ENCODE assay signal across 7 mouse cellular contexts in the genomic region with DNA sequence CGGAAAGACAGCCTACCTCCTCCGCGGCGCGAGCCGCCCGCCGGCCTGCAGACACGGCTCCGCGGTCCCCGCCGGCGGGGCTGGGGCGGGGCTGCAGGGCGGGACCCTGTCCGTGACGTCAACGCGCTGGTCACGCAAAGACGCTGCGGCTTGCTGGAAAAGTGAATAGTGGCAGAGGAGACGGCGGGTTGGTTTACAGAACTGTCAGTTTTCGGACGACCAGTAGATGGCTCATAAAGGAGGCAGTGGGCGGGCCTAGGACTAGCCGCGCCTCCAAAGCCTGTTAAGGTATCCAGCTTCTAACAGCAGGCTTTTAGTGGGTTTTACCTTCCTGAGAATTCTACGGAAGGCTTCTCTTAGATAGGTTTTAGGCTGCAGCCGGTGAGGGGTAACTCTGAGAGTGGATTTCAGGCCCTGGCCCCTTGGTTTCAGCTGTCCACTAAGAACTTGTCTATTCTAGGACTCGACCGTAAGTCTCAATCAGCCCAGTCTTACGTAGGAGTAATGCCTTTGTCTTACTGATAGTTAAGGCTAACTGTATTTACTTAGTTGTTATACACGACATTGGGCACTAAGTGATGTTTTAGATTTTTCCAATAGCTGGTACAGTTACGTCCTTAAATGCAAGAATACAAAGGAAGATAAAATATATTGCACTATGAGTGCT. TPM values are rescaled to one million over a fixed set of nuclear protein-coding genes. Genes with fewer than 3 reads are reported as not detected.
DNase-seq lines count a peak whose midpoint lies in the region; ATAC-seq and TF ChIP-seq lines count a peak whose summit lies in the region.

A gene (minus strand): TSS at position 108 of the 667 bp plus-strand sequence.

- 0 out of 2 replicates have a peak, but pooled peaks have one; percentile 23 for TF ChIP-seq CTCF in intestine, postnatal 0 days (IDR thresholded peaks at IDR 0.05; ENCODE audit: low read depth)
- TF ChIP-seq CTCF in small intestine, adult 2 months (IDR thresholded peaks at IDR 0.05; ENCODE audit: extremely low read depth, insufficient read length, insufficient replicate concordance, low read depth, low read length): 0 out of 2 replicates have a peak, but pooled peaks have one; percentile 4

- peak; percentile 99 for DNase-seq in adrenal gland, postnatal 10 days
- peak; percentile 96 for DNase-seq in embryonic facial prominence, embryonic 10.5 days (ENCODE audit: low spot score)
- peak; percentile 70 for DNase-seq in gonadal fat pad, adult 2 months (ENCODE audit: low read depth)
- peak; percentile 98 for DNase-seq in left cerebral cortex, postnatal 4 days

- no peaks in the 10 kb centered on the region for H3K9me3 ChIP-seq in embryonic facial prominence, embryonic 10.5 days
- H3K9me3 ChIP-seq in intestine, postnatal 0 days (ENCODE audit: control insufficient read depth): no peaks in the 10 kb centered on the region
- H3K9me3 ChIP-seq in midbrain, embryonic 12.5 days: no peaks in the 10 kb centered on the region

- TF ChIP-seq POLR2A in small intestine, adult 2 months (IDR thresholded peaks at IDR 0.05; ENCODE audit: low read depth, low read length): peak; percentile 97

- WGBS in embryonic facial prominence, embryonic 10.5 days: 2% methylated on average over 37 of the region's 37 CpGs
- WGBS in intestine, postnatal 0 days: 1% methylated on average over 37 of the region's 37 CpGs
- 1% methylated on average over 35 of the region's 37 CpGs for WGBS in midbrain, embryonic 12.5 days
- WGBS in small intestine, adult 2 months: 1% methylated on average over 37 of the region's 37 CpGs

- intact Hi-C loops in left cerebral cortex, postnatal 4 days (cut with DNase I): no loop called here

- peak within 1 kb of the TSS; percentile 90 for H3K27ac ChIP-seq in embryonic facial prominence, embryonic 10.5 days (replicated peaks)
- H3K27ac ChIP-seq in intestine, postnatal 0 days (ENCODE audit: low read depth, low read length): peak within 1 kb of the TSS; percentile 86
- H3K27ac ChIP-seq in midbrain, embryonic 12.5 days (replicated peaks): peak within 1 kb of the TSS; percentile 87
- H3K27ac ChIP-seq in small intestine, adult 2 months (ENCODE audit: insufficient read depth, low read depth, low read length): peak within 1 kb of the TSS; percentile 72

- peaks cover 17% of the 10 kb centered on the region for H3K4me1 ChIP-seq in embryonic facial prominence, embryonic 10.5 days
- H3K4me1 ChIP-seq in intestine, postnatal 0 days (replicated peaks; ENCODE audit: control insufficient read depth, insufficient read depth, low read length): peaks cover 5% of the 10 kb centered on the region; the same call in 1 of the 2 replicates
- peaks cover 18% of the 10 kb centered on the region for H3K4me1 ChIP-seq in midbrain, embryonic 12.5 days
- peaks cover 7% of the 10 kb centered on the region; the same call in 1 of the 2 replicates for H3K4me1 ChIP-seq in small intestine, adult 2 months (ENCODE audit: control insufficient read depth, insufficient read depth, insufficient read length, low read length)

- ATAC-seq in intestine, postnatal 0 days: peak; percentile 99
- ATAC-seq in midbrain, embryonic 12.5 days (ENCODE audit: low FRiP score, low read depth): peak; percentile 99

- H3K9ac ChIP-seq in intestine, postnatal 0 days (ENCODE audit: low read depth, low read length): peak within 1 kb of the TSS; percentile 71
- peak within 1 kb of the TSS; percentile 90 for H3K9ac ChIP-seq in midbrain, embryonic 12.5 days (replicated peaks)

- H3K36me3 ChIP-seq in embryonic facial prominence, embryonic 10.5 days (replicated peaks): no peaks in the 10 kb centered on the region
- H3K36me3 ChIP-seq in intestine, postnatal 0 days (ENCODE audit: control insufficient read depth, insufficient read depth): no peaks in the 10 kb centered on the region
- no peaks in the 10 kb centered on the region for H3K36me3 ChIP-seq in midbrain, embryonic 12.5 days
- H3K36me3 ChIP-seq in small intestine, adult 2 months (ENCODE audit: control insufficient read depth, insufficient read depth, low read length): no peaks in the 10 kb centered on the region

- peak within 1 kb of the TSS; percentile 66 for H3K4me2 ChIP-seq in intestine, postnatal 0 days (replicated peaks; ENCODE audit: low read depth)
- H3K4me2 ChIP-seq in midbrain, embryonic 12.5 days (replicated peaks): peak within 1 kb of the TSS; percentile 58

- H3K4me3 ChIP-seq in embryonic facial prominence, embryonic 10.5 days: peak within 1 kb of the TSS; percentile 84
- peak within 1 kb of the TSS; percentile 68 for H3K4me3 ChIP-seq in intestine, postnatal 0 days (ENCODE audit: low read depth, low read length)
- H3K4me3 ChIP-seq in midbrain, embryonic 12.5 days: peak within 1 kb of the TSS; percentile 94
- peak within 1 kb of the TSS; percentile 77 for H3K4me3 ChIP-seq in small intestine, adult 2 months (ENCODE audit: low read depth, low read length)

- no peaks in the 10 kb centered on the region for H3K27me3 ChIP-seq in embryonic facial prominence, embryonic 10.5 days (replicated peaks; ENCODE audit: low read depth, poor library complexity, severe bottlenecking)
- no peaks in the 10 kb centered on the region for H3K27me3 ChIP-seq in intestine, postnatal 0 days (replicated peaks; ENCODE audit: control insufficient read depth, insufficient read depth, low read length)
- H3K27me3 ChIP-seq in midbrain, embryonic 12.5 days: no peaks in the 10 kb centered on the region
- H3K27me3 ChIP-seq in small intestine, adult 2 months (ENCODE audit: control insufficient read depth, insufficient read depth, low read length): no peaks in the 10 kb centered on the region

RNA-seq across cellular contexts. Expression of the gene that starts here (rescaled TPM):
- 10 to 100 TPM; 24.3 to 34.2 TPM for total RNA-seq in adrenal gland, postnatal 10 days (2021)
- 102 and 104 TPM in 2 replicates for polyA plus RNA-seq in embryonic facial prominence, embryonic 10.5 days (2016; fragmentation: Nextera tagmentation; extraction: Ambion mirVana)
- 25.7 and 26.3 TPM in 2 replicates for polyA plus RNA-seq in gonadal fat pad, adult 2 months (2012; rRNA removed)
- 79.6 and 82.2 TPM in 2 replicates for polyA plus RNA-seq in intestine, postnatal 0 days (2015; fragmentation: Nextera tagmentation; extraction: Ambion mirVana)
- total RNA-seq in left cerebral cortex, postnatal 4 days (2021): 10 to 100 TPM; 90.5 to 93.4 TPM
- polyA plus RNA-seq in midbrain, embryonic 12.5 days (2016; fragmentation: Nextera tagmentation; extraction: Ambion mirVana): 127 and 136 TPM in 2 replicates
- polyA plus RNA-seq in small intestine, adult 2 months (2012; rRNA removed): 4.1 and 9.4 TPM in 2 replicates

Comparison
In these comparisons a context has a peak if more than half of its experiments do, and no peak if none do; other contexts are left out.
1. Peak in every context shown above with its lines: DNase-seq, ATAC-seq, H3K4me3 ChIP-seq and H3K27ac ChIP-seq.